Mouse (Mus musculus) kidney, postnatal 25 days (tissue): Measurements from ENCODE around the gene Arntl.
A peak's percentile ranks its signal among the peaks of the same experiment; 100 is the strongest.

ENCODE experiments used
- DNase-seq, 2 experiments: peaks; one replicate each; pipeline ENCODE4 v3.0.0; 2021; ENCODE audit warnings: mixed read lengths in 2 of 2

Arntl gene

DNA sequence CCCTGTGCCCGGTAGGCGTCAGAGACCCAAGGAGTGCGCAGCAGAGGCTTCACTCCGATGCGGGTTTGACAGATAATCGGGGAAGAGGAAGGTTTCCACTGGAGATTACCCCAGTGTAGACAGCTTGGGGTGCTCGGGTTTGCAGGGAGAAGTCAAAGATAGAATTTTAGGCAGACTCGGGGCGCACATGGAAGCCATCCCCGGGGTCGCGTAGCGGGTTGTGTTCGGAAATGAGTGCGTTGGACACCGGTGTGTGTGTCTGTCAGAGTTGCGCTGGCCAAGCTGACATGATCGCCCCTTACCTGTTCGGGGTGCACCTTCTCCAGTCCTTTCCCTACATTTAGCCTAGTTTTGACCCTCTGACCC lies 1.1 kb downstream of the Arntl start:
- DNase-seq, result no peak

DNA sequence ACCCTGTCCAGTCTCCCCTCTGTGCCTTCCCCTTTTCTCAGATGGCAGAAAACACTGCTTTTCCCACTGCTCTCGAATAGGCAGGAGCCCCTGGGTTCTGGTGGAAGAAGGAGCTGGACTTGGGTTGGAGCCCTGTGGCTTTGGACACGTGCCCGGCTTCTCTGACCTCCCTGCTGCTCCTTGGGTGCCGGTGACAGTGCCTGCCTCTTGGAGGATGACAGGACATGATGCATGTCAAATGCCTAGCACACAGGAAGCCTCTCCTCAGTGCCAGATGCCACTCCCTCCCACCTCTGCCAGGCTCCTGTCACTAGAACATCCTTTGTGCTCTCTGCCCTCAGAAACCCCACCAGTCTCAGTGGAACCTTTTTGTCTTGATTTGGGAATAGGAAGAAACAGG lies 3.2 kb downstream of the Arntl start:
- peak; percentile 71 to 81 for DNase-seq

DNA sequence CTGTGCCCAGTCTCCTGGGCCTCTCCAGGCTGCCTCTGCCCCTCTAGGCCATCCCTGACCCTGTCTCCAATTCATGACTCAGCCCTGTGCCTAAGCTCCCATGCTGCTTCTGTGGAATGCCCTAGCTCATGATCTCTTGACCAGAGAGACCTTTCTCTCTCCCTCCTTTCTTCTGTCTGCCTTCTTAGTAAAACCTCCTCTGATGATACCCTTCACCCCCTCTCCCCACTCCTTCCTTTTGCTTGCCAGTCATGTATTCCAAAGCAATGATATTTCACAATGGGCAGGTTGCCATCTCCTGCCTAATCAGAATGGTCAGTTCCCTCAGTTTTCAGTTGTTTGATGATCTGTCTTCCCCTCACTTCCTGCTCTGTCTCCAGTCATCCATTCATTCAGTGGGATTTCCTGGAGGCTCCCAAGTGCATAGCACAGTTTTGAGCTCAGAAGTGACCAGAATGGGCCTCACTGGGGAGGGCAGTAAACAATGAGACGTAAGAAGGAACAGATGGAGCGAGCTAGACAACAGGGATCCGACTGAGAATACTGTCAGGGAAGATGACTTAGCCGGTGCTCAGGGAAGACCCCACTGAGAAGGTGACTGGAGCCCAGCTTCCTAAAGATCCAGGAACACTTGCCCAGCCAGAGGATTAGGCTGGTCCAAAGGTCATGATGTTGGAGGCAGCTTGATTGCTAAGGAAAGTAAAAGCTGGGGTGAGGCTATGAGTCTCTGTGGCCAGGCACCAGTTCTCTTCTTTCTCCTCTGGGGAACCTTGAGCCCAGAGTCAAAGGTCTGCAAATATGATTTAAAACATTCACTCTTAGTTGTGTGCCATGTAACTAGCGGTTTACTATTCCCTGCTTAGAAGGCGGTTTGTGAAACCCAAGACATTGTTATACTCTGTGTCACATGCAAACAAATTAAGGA lies 7.2 kb downstream of the Arntl start:
- peak in 1 of 2 experiments; percentile 20 for DNase-seq

DNA sequence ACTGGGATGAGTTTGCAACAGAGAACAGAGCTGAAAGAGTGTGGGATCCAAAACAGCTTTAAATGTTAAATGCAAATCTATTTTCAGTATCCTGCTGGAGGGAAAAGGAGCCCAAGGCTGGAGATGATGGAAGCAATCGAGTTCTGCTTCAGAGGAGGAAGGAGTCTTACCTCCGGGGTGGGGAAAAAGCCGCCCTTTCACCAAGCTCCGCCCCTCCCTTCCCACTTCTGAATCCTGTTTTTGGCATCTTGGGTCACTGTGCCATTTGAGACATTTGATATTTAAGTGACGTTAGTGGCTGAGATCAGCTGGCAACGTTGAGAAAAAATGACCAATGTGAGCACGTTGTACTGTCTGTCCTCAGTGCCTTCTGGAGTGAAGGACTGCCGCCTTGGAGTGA lies 8.9 kb downstream of the Arntl start:
- no peak for DNase-seq

DNA sequence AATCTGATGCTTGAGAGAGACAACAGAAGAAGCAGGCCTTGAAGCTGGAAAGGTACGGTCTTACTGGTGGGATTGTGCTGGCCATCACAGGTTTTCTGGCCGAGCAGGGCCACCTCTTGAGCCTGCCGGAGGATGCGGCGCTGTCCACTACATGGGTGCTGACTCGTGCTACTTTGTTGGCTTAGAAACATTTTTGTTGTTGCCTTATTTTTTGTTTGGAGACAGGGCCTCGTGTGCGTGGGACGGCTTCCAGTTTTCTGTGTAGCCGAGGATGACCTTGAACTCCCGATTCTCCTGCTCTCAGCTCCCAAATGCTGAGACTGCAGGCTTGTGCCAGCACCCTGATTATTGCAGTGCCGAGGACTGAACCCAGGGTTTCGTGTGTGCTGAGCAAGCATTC lies 12.2 kb downstream of the Arntl start:
- DNase-seq, result peak; percentile 60 to 62

DNA sequence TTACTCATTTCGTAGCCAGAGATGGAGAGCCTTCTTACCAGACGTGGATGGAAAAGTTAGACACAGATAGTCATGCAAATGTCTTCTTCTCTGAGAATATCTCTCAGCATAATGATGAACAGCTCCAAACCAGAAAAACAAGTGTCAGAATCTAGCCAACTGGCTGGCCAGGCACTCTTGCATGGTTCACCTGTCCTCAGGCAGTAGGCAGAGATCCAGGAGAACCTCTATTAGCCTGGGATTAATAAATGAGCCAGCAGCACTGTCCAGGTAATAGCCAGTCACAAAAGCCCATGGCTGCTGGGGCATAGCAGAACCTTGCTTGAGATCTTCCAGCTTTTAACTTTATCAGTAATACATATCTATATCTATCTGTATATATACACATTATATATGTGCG lies 12.6 kb downstream of the Arntl start:
- DNase-seq, result peak; percentile 45 to 48

DNA sequence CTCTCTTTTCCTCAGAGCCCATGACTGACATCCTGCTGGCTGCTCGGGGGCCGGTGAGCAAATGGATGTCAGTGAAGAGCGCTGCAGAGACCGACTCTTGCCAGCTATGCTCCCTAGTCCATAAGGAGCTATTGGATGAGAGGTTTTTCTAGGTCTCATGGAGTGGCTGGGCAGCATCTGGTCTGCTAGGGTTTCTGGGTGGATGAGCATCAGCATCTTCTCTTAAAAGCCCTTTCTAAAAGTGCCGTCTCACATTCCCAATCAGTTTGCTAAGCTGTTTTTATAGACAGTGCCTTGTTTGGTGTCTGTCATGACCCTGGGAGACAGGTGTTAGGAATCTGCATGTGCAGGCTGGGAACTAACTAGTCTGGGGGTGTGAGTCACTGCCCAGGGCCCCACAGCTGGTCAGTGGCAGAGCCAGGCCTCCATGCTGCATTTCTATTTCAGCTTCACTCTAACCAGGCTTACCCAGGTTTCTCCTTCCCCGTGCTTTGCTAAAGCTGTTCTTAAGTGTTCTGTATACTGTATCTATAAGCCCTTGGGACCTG lies 13.5 kb downstream of the Arntl start:
- DNase-seq, result no peak

DNA sequence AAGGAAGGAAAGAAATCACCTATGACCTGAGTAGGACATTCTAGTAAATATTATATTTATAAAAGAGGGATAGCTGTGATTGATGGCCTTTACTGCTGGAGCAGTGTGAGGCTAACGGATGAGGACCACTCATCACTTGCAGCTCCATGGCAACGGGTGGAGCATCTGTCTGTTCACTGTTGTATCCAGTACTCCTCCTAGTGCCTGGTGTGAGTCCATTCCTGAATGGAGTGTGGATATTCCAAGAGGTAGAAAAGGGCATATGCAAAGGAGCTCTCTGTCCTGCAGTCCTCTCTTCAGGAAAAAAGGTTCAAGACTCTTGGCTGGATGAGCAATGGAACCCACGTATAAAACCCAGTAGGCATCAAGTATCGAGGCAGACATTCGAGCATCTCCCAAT lies 15.6 kb downstream of the Arntl start:
- DNase-seq, result no peak

DNA sequence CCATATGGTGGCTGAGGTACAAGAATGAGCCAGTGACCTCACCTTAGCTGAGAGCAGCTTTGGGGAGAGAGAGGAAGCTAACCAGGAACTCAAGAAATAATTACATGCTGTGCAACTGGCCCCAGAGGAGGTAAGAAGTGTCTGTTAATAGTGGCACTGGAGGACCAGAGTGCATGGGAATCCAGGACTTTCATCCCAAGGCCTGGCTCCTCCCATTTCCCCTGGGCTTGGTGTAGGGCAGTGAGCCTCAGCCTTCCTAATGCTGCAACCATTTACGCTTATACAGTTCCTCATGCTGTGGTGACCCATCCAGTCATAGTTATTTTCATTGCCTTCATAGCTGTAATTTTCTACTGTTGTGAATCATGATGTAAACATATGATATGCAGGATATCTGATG lies 17.4 kb downstream of the Arntl start:
- no peak for DNase-seq

DNA sequence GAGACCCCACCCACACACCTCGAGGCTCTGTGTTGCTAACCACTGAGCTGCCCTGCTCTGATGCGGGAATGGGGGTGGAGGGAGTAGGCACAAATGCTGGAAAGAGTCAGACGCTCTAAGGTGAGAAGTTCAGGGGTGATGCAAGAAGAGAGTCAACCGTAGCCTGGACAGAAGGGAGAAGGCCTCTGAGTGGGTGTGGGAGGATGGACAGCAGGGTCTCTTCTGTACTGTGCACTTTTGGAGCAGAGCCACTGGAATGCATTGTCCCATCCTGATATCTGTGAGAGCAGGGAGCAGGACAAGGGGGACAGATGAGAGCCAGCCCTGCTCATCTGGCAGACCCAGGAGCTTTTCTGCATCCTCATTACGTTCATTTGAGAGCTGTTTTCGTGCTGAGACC lies 21.2 kb downstream of the Arntl start:
- DNase-seq, result no peak

DNA sequence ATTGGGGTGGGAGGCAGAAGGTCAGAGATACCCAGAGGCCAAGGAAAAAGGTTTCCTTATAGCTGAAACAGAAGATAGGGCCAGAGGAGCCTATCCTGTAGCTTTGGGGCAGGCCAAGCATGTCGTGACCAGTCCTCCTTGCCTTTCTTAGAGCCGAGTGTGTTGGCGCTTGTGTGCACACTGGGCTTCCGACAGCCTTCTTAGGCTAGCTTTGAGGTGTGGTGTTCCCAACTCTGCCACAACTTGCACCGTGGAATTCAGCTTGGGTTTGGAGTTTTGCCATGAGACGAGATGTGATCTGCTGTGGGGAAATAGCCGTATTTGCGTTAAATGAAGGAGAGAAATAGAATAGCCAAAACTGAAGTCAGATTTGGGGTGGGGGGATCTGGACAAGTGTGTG lies 28.9 kb downstream of the Arntl start:
- no peak for DNase-seq

DNA sequence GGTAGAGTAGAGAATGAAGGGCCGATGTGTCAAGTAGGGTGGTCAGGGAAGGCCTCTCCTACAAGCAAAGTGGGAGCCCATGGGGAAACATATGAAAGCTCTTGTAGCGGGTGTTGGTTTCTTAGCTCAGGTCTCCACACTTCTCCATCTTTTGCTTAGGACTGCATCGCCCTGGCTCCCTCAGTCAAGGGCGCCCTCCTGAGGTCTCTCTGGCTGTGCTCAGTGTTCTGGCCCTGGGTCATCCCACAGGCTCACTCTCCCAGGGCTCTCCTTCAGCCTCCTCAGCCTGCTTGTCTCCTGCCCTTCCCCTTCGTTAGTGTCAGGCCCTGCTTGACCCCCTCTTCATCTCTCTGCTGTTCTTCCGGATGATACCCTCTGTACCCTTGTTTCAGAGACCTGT lies 31.1 kb downstream of the Arntl start:
- DNase-seq, result no peak

DNA sequence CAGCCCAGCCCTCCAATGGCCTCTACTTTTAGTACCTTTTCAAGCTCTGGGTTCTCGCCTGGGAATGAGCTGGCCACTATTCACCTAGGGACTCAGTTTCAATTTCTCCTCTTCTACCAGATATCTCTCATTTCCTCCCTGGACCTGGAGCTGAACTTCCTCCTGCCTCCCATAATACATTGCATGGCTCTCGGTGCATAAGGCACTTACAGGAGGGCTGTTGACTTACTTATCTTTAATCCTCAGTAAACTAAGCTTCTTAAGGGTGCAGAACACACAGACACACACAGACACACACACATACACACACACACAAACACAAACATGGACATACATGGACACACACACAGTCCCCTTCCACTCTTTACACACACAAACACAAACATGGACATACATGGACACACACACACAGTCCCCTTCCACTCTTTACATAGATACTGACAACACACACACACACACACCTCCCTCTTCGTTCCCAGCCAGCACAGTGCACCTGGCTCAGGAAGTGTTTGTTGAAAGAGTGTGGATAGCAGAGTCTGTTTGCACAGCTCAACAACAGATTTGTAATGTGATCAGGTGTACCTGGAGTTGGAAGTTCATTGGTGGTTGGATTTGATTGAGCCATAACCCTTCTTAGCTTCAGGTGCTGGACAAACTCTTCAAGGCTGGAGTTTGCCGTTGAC lies 32.3 kb downstream of the Arntl start:
- DNase-seq, result no peak

DNA sequence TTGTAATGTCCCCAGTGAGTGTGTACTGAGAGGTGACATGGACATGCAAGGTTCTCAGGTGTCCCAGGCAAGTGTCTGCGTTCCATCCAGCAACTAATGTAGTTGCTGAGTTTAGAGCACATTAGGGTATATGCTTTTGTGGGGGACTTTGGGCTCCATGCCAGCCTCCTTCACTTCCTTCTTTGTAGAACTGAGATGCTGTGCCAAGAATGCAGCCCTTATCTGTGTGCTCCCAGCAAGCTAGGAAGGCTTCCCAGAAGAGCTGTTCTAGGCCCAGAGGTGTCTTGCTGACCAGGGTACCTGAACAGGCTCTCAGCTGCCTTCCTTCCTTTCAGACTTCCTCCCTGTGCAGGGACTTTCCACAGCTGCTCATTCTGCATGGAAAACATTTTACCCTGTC lies 33.2 kb downstream of the Arntl start:
- peak in 1 of 2 experiments; percentile 55 for DNase-seq

DNA sequence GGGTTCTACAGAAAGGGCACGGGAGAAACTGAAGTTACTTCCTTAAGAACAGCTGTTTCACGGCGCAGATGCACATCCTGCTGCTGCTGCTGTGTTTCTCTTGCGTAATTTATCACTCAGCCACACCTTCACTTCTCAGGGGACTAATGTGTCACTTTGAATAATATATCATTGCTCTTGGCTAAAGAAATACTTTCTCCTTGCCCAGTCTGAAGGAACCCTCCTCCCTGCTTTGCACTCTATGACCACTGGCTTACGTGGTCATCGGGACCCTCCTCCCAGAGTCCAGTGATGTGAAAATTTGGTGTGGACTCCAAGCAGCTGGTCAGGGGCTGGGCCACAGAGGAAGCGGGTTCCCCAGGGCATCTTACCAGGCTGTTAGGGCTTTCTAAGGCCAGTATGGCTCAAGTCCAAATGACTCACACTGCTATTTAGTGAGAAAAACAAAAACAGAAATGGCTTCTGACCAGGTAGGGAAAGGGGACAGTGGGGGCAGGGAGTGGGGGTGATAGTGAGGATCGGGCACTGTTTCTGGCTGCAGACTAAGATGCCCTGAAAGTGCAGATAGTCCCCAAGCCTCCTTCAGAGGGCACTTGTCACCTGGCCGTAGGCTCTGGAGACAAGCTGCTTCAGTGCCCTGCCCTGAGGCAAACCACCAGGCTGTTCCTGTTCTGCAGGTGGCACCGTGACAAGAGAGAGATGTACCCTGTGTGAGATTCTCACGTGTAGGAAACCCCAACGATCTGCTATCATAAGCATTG lies 34.8 kb downstream of the Arntl start:
- peak; percentile 48 to 51 for DNase-seq

DNA sequence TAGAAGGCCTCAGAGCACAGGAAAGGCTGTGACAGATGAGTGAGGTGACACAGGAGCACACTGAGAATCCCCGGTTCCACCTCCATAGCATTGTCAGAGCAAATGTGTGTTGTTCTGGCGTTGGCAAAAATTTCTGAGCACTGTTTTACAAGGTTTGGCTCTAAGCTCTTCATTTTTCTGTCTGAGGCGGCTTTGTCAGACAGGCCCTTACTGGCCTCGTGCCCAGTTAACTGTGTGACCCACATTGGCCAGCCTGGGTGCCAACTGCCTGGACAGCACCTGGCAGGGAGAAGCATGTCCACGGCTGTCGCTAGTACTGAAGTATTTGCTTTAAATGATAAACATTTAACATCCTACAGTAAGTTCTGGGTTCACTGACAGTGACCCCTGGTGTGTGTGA lies 35.4 kb downstream of the Arntl start:
- DNase-seq, result peak; percentile 87 to 90

DNA sequence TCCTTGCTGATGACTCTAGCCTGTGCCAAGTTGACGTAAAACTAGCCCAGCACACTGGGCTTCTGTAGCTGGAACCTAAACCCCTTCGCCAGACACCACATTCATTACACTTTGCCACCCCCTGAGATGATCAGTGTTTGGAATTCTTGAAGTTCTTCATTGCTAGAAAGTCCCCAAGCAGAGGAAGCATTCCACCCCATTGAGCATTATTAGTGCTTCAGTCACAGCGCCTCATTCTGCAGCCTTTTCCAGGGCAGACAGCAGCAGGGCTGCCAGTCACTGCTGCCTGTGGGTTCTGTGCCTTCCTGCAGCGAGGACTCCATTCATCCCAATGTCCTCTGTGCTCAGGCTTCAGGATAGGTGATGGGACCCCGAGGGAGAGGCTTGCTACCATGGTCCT lies 37.9 kb downstream of the Arntl start:
- no peak for DNase-seq

DNA sequence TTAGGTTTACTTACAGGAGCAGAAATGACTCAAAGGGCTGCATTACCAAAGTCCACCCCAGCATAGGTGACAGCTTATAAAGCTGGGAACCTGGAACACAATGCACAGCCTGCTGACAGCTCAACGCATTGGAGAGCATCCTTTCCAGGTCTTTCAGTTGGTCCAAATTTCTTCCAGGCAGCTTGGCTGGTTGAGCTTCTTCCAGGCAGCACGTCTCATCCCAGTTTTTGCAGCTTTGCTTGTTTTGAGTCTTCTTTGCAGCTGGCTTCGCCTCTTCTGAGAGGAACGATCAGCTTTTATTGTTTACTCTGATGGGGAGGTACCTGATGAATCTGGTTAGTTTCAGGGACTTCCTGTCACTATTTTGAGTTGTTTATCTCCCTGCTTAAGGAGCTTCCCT lies 39.2 kb downstream of the Arntl start:
- DNase-seq, result no peak

DNA sequence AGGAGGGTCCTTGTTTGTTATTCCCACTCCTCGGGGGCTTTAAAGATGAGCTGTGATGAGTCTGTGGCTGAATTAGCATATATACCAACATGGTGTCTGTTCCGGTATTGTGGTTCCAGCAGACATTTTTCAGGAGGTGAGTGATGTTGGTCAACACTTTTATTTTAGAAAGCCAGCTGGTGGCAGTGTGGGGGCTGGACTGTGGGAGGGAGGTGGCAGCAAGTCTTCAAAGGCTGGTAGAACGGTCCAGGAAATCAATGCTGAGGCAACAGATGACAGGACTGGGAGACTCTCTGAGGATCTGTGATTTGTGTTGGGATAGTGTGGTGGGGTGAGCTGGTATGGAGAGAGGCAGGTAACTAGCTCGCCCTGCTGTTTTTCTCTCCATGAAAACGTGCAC lies 39.9 kb downstream of the Arntl start:
- no peak for DNase-seq

DNA sequence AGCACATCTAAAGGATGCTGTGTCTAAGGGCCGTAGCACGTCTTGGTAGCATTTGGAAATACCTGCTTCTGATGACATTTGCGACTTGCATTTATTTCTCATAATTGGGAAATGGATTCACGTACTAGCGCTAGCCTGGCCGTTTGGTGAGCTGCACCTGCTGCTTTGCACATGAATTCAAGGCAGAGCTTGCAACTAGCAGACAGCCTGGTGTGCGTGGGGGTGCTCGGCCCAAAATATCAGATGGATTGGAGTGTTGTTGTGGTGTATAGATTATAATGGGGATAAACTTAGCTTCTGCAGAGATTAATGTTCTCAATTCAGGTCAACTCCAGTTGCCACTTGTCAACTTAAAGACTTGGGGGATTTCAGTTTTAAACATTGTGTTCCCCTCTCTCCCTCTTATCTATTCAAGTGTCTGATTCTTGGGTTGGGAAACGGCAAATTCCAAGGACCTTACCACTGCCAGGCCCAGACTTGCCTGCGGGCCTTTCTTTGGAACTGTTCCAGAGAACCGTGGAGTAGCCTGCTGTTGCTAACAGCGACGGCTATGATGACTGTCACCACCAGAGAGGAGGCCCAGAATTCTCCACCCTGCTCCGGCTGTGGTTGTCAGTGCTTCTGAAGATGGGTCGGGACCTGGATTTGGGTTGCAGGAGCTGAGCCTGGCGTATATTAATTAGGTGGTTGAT lies 42.0 kb downstream of the Arntl start:
- DNase-seq, result peak; percentile 60

DNA sequence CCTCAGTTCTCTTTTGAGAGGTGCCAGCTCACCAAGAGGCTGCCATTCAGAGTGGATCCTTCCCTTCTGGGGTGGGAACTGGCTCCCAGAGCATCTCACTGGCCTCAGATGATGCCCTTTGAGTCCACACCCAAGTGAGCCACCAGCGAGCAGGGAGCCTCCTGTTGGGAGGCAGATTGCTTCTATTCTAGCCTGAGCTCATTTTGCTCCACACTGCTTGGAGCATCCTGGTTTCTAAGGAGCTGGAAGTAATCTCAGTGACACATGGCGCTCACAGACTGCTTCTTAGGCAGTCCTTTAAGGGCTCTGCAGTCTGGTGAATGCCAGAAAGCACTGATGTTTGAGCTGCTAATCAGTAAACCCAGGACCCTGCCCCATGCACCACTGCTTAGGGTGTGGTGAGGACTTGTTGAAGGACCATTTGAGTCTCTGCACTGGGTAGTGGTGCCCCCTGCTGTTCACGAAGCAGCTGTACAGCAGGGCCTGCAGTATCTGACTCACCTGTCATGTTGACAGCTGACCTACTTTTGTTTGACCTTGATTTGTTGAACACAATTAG lies 43.2 kb downstream of the Arntl start:
- DNase-seq, result peak; percentile 57 to 61

DNA sequence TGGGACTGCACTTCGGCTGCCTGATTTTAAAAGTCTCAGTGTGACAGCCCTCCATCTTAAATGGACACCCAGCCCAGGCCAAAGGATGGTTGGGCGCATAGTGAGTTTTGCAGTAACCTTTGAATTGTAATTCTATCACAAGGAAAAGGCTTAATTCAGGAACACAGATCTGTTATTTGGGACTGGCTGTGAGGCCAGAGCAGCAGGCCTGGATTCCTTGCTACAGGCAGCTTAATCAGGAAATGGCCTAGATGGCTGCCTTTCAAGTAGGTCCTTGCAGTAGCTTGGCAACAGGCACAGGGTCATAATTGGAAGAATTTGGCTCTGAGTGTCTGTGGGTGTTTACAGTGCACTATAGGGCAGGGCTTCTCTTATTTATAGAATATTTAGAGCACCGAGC lies 43.7 kb downstream of the Arntl start:
- peak; percentile 60 to 62 for DNase-seq
